Mouse (Mus musculus) hindbrain, embryonic 11.5 days (tissue): ENCODE data around the gene Ovol1. TPM values are rescaled to one million over a fixed set of nuclear protein-coding genes. Genes with fewer than 3 reads are reported as not detected.

Experiments
- ATAC-seq: fragments of 200-750 bp; cut with Nextera tagmentation; 2 replicates; pipeline ENCODE4 v1.8.0; 2017; ENCODE audit warnings: mild to moderate bottlenecking, moderate TSS enrichment, moderate library complexity; ENCODE audit not compliant: low FRiP score
- DNase-seq: peaks from one replicate; pipeline ENCODE4 v3.0.0-alpha.2; 2015; ENCODE audit warnings: low spot score
- H3K27ac ChIP-seq: fragments of 300-500 bp; sonication (generic); 2 replicates; pipeline ENCODE4 v1.5.1; 2014; ENCODE audit warnings: mild to moderate bottlenecking, low read depth, low read length
- H3K27me3 ChIP-seq: fragments of 300-500 bp; sonication (generic); 2 replicates; pipeline ENCODE4 v1.6.1; 2014; ENCODE audit warnings: mild to moderate bottlenecking, low read length, moderate library complexity, mixed read lengths; ENCODE audit not compliant: control insufficient read depth, insufficient read depth
- H3K36me3 ChIP-seq: fragments of 300-500 bp; sonication (generic); 2 replicates; pipeline ENCODE4 v1.6.1; 2014; ENCODE audit warnings: mild to moderate bottlenecking, low read length, moderate library complexity, mixed read lengths; ENCODE audit not compliant: control insufficient read depth, insufficient read depth
- H3K4me1 ChIP-seq: fragments of 300-500 bp; sonication (generic); replicated peaks from 2 replicates; pipeline ENCODE4 v1.6.1; 2014; ENCODE audit warnings: low read length, mixed read lengths; ENCODE audit not compliant: control insufficient read depth, insufficient read depth
- H3K4me2 ChIP-seq: fragments of 300-500 bp; sonication (generic); replicated peaks from 2 replicates; pipeline ENCODE4 v1.6.1; 2014; ENCODE audit warnings: mild to moderate bottlenecking, low read depth, low read length
- H3K4me3 ChIP-seq: fragments of 300-500 bp; sonication (generic); 2 replicates; pipeline ENCODE4 v1.5.1; 2014; ENCODE audit warnings: low read depth, low read length
- H3K9ac ChIP-seq: fragments of 300-500 bp; sonication (generic); 2 replicates; pipeline ENCODE4 v1.6.1; 2014; ENCODE audit warnings: low read depth, low read length
- H3K9me3 ChIP-seq: fragments of 300-500 bp; sonication (generic); 2 replicates; pipeline ENCODE4 v1.6.1; 2016; ENCODE audit warnings: low read length; ENCODE audit not compliant: control insufficient read depth
- WGBS: fragments of 180-500 bp; shearing (Covaris S2); extraction: QIAGEN DNeasy Blood & Tissue Kit; methylation state at CpG from one replicate; pipeline ENCODE4 v1.1.7; 2014; 5-methylcytosine and 5-hydroxymethylcytosine counted together
- polyA plus RNA-seq: library from polyadenylated mRNA; unstranded; fragments of >200 nt; fragmentation: Nextera tagmentation; extraction: Ambion mirVana; gene quantifications from 2 replicates; pipeline ENCODE4 v1.2.1, GENCODE M21; 2014

The Ovol1 gene
- polyA plus RNA-seq, 1 experiment from 2014 or later = 0.52 TPM

DNA sequence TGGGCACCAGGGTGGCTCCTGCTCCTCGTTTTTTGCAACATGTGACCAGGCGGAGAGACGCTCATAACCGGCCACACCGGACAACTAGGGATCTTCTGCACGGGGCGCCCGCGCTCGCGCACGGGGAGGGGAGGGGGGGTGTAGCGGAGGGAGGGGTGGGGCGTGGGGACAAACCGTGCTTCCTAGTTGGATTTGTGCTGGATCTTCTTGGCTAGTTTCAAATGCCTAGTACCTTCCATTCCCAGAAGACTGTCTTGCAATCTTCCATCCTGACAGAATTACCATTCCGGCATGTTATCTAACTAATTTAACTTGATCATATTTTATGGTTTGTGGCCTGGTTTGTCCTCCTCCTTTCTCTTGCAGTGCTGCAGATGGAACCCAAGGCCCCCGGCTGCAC lies 56.8 kb downstream of the Ovol1 start, which contains the start of gene 1700020D05Rik:
Gene 1700020D05Rik, minus strand, starts transcription at position 101 of the 400 bp plus-strand sequence.
- WGBS = 46% methylated on average over 17 of the region's 17 CpGs
- Histone ChIP-seq H3K9me3 (no peaks in the 10 kb centered on the region), H3K9ac (no peak within 1 kb of the TSS), H3K27ac (no peak within 1 kb of the TSS), H3K4me3 (no peak within 1 kb of the TSS; the same call in 1 of the 2 replicates), H3K4me2 (no peak within 1 kb of the TSS), H3K27me3 (no peaks in the 10 kb centered on the region), H3K4me1 (no peaks in the 10 kb centered on the region), H3K36me3 (no peaks in the 10 kb centered on the region)
- ATAC-seq = no peak
- no peak for DNase-seq

GRCm38 (mm10) chr19:5500330-5500875 lies 60.0 kb downstream of the Ovol1 start:
- H3K36me3 ChIP-seq = no peaks in the 10 kb centered on the region
- no peak overlapping the region for H3K4me2 ChIP-seq
- 96% methylated on average over 2 of the region's 2 CpGs for whole genome bisulfite sequencing
- no peak overlapping the region for H3K27ac ChIP-seq
- H3K4me1 ChIP-seq = no peaks in the 10 kb centered on the region
- H3K4me3 ChIP-seq = no peak overlapping the region
- no peak for ATAC-seq
- H3K9ac ChIP-seq = no peak overlapping the region
- no peaks in the 10 kb centered on the region for H3K27me3 ChIP-seq
- DNase-seq = no peak
- no peaks in the 10 kb centered on the region for H3K9me3 ChIP-seq

Other genes with a start within 250 kb of the Ovol1 start
- not detected in 2 replicates for gene Catsper1, start 224.9 kb downstream of the Ovol1 start, polyA plus RNA-seq
- 1.7 and 2.3 TPM in 2 replicates for gene Cst6, start 211.1 kb downstream of the Ovol1 start, polyA plus RNA-seq
- 73.6 and 76.6 TPM in 2 replicates for gene Eif1ad, start 193.9 kb downstream of the Ovol1 start, polyA plus RNA-seq
- gene Banf1, start 193.5 kb downstream of the Ovol1 start, polyA plus RNA-seq = 392 and 442 TPM in 2 replicates
- 75.2 and 79.2 TPM in 2 replicates for gene Sart1, start 171.9 kb downstream of the Ovol1 start, polyA plus RNA-seq
- 0.53 and 0.54 TPM in 2 replicates for gene Tsga10ip, start 158.1 kb downstream of the Ovol1 start, polyA plus RNA-seq
- gene Drap1, start 135.7 kb downstream of the Ovol1 start, polyA plus RNA-seq = 182 and 211 TPM in 2 replicates
- gene AI837181, start 135.5 kb downstream of the Ovol1 start, polyA plus RNA-seq = 33.4 and 35.2 TPM in 2 replicates
- gene Fosl1, start 113.1 kb downstream of the Ovol1 start, polyA plus RNA-seq = 0.13 TPM in 1 of 2 replicates, not detected in the other
- gene Ccdc85b, start 102.8 kb downstream of the Ovol1 start, polyA plus RNA-seq = 6.6 and 6.9 TPM in 2 replicates
- 103 and 119 TPM in 2 replicates for gene Fibp, start 100.0 kb downstream of the Ovol1 start, polyA plus RNA-seq
- 3.0 and 4.7 TPM in 2 replicates for gene Ctsw, start 92.1 kb downstream of the Ovol1 start, polyA plus RNA-seq
- gene Efemp2, start 86.7 kb downstream of the Ovol1 start, polyA plus RNA-seq = 51.2 and 55.7 TPM in 2 replicates
- 38.8 and 44.3 TPM in 2 replicates for gene Mus81, start 72.2 kb downstream of the Ovol1 start, polyA plus RNA-seq
- gene Cfl1, start 70.2 kb downstream of the Ovol1 start, polyA plus RNA-seq = 3,904 and 4,056 TPM in 2 replicates
- 0.34 TPM in 1 of 2 replicates, not detected in the other for gene 1700020D05Rik, start 56.9 kb downstream of the Ovol1 start, polyA plus RNA-seq
- gene Snx32, start 50.1 kb downstream of the Ovol1 start, polyA plus RNA-seq = 21.2 and 22.2 TPM in 2 replicates
- gene Ap5b1, start 7.4 kb upstream of the Ovol1 start, polyA plus RNA-seq = 1.4 and 1.5 TPM in 2 replicates
- 143 and 148 TPM in 2 replicates for gene Rnaseh2c, start 41.2 kb upstream of the Ovol1 start, polyA plus RNA-seq
- 36.9 and 39.3 TPM in 2 replicates for gene Kat5, start 49.6 kb upstream of the Ovol1 start, polyA plus RNA-seq
- 27.2 and 29.6 TPM in 2 replicates for gene Rela, start 76.8 kb upstream of the Ovol1 start, polyA plus RNA-seq
- 7.8 and 8.2 TPM in 2 replicates for gene Sipa1, start 103.1 kb upstream of the Ovol1 start, polyA plus RNA-seq
- gene Map3k11, start 128.1 kb upstream of the Ovol1 start, polyA plus RNA-seq = 13.4 and 14.7 TPM in 2 replicates
- gene Pcnx3, start 128.3 kb upstream of the Ovol1 start, polyA plus RNA-seq = 22.9 and 23.1 TPM in 2 replicates
- 0.19 TPM in 1 of 2 replicates, not detected in the other for gene Kcnk7, start 143.7 kb upstream of the Ovol1 start, polyA plus RNA-seq
- 4.4 and 6.2 TPM in 2 replicates for gene Ehbp1l1, start 165.7 kb upstream of the Ovol1 start, polyA plus RNA-seq
- gene Fam89b, start 169.0 kb upstream of the Ovol1 start, polyA plus RNA-seq = 165 and 174 TPM in 2 replicates
- 3.5 and 3.8 TPM in 2 replicates for gene Ltbp3, start 180.3 kb upstream of the Ovol1 start, polyA plus RNA-seq
- gene Scyl1, start 210.8 kb upstream of the Ovol1 start, polyA plus RNA-seq = 47.2 and 55.7 TPM in 2 replicates